Mouse (Mus musculus) stomach, postnatal 0 days (tissue): ENCODE data around the gene Procr. TPM values are rescaled to one million over a fixed set of nuclear protein-coding genes. Genes with fewer than 3 reads are reported as not detected.
"Not testable (repeated sequence)": the region's sequence is repeated elsewhere in the genome, so short reads cannot be mapped to it uniquely, and the experiment has no call there.

Source experiments
- ATAC-seq: fragments of 200-750 bp; cut with Nextera tagmentation; 2 replicates; pipeline ENCODE4 v1.8.0; 2017; ENCODE audit not compliant: low FRiP score, low TSS enrichment
- DNase-seq: peaks from one replicate; pipeline ENCODE4 v3.0.0-alpha.2; 2016; ENCODE audit warnings: low spot score
- H3K27ac ChIP-seq: fragments of 300-500 bp; sonication (generic); replicated peaks from 2 replicates; pipeline ENCODE4 v1.5.1; 2014; ENCODE audit warnings: mild to moderate bottlenecking, control low read depth
- H3K27me3 ChIP-seq: fragments of 300-500 bp; sonication (generic); 2 replicates; pipeline ENCODE4 v1.6.1; 2014; ENCODE audit warnings: low read length; ENCODE audit not compliant: control insufficient read depth, insufficient read depth
- H3K36me3 ChIP-seq: fragments of 300-500 bp; sonication (generic); 2 replicates; pipeline ENCODE4 v1.6.1; 2014; ENCODE audit warnings: low read length, mixed read lengths; ENCODE audit not compliant: control insufficient read depth, insufficient read depth
- H3K4me1 ChIP-seq: fragments of 300-500 bp; sonication (generic); replicated peaks from 2 replicates; pipeline ENCODE4 v1.6.1; 2014; ENCODE audit warnings: antibody characterized with exemption; ENCODE audit not compliant: control insufficient read depth, insufficient read depth
- H3K4me2 ChIP-seq: fragments of 300-500 bp; sonication (generic); replicated peaks from 2 replicates; pipeline ENCODE4 v1.6.1; 2014; ENCODE audit warnings: low read depth, mild to moderate bottlenecking, control low read depth, moderate library complexity
- H3K4me3 ChIP-seq: fragments of 300-500 bp; sonication (generic); 2 replicates; pipeline ENCODE4 v1.5.1; 2014; ENCODE audit warnings: low read depth, low read length, control low read depth
- H3K9ac ChIP-seq: fragments of 300-500 bp; sonication (generic); 2 replicates; pipeline ENCODE4 v1.6.1; 2014; ENCODE audit warnings: mild to moderate bottlenecking, low read length, control low read depth, mixed read lengths
- H3K9me3 ChIP-seq: fragments of 300-500 bp; sonication (generic); 2 replicates; pipeline ENCODE4 v1.6.1; 2016; ENCODE audit warnings: low read length; ENCODE audit not compliant: control insufficient read depth
- CTCF ChIP-seq: IDR thresholded peaks from 2 replicates; pipeline ENCODE4 v1.5.1; 2016; ENCODE audit warnings: antibody characterized with exemption, low read depth, mild to moderate bottlenecking, moderate library complexity
- EP300 ChIP-seq: optimal IDR thresholded peaks from 2 replicates; pipeline ENCODE3; 2016; ENCODE audit warnings: antibody characterized with exemption
- WGBS: fragments of 180-500 bp; shearing (Covaris S2); extraction: QIAGEN DNeasy Blood & Tissue Kit; methylation state at CpG from one replicate; pipeline ENCODE4 v1.1.7; 2014; 5-methylcytosine and 5-hydroxymethylcytosine counted together
- polyA plus RNA-seq: library from polyadenylated mRNA; unstranded; fragments of >200 nt; fragmentation: Nextera tagmentation; extraction: Ambion mirVana; gene quantifications from 2 replicates; pipeline ENCODE4 v1.2.1, GENCODE M21; 2015

The Procr gene
- polyA plus RNA-seq, 1 experiment from 2014 or later: 14.3 TPM

GRCm38 (mm10) chr2:155727764-155728395, 23.0 kb upstream of the Procr start:
- H3K27me3 ChIP-seq: no peaks in the 10 kb centered on the region
- H3K4me1 ChIP-seq: peaks cover 3% of the 10 kb centered on the region; the same call in 1 of the 2 replicates
- H3K4me2 ChIP-seq: peak overlapping the region; percentile 94; the same call in 1 of the 2 replicates
- peak; percentile 60 for DNase-seq
- H3K9me3 ChIP-seq: no peaks in the 10 kb centered on the region
- TF ChIP-seq CTCF (no peak), EP300 (no peak)
- H3K4me3 ChIP-seq: no peak overlapping the region
- H3K9ac ChIP-seq: no peak overlapping the region
- peak; percentile 78 for ATAC-seq
- peak overlapping the region; percentile 58; the same call in 1 of the 2 replicates for H3K27ac ChIP-seq
- peaks cover 3% of the 10 kb centered on the region; the same call in 1 of the 2 replicates for H3K36me3 ChIP-seq
- WGBS: 42% methylated on average over 7 of the region's 7 CpGs

GRCm38 (mm10) chr2:155728742-155729141, 22.2 kb upstream of the Procr start:
- H3K9ac ChIP-seq: peak overlapping the region; percentile 81
- H3K27me3 ChIP-seq: no peaks in the 10 kb centered on the region
- ATAC-seq: no peak; the same call in 1 of the 2 replicates
- H3K4me2 ChIP-seq: peak overlapping the region; percentile 94
- H3K4me3 ChIP-seq: peak overlapping the region; percentile 88
- TF ChIP-seq CTCF (no peak), EP300 (no peak)
- peaks cover 3% of the 10 kb centered on the region; the same call in 1 of the 2 replicates for H3K36me3 ChIP-seq
- WGBS: 5% methylated on average over 15 of the region's 15 CpGs
- H3K9me3 ChIP-seq: no peaks in the 10 kb centered on the region
- H3K4me1 ChIP-seq: peaks cover 3% of the 10 kb centered on the region; the same call in 1 of the 2 replicates
- H3K27ac ChIP-seq: peak overlapping the region; percentile 58
- no peak for DNase-seq

GRCm38 (mm10) chr2:155729158-155729645, 21.7 kb upstream of the Procr start, which contains the start of gene Edem2:
TSS of gene Edem2 (minus strand) at chr2:155729475.
- Histone ChIP-seq H3K9me3 (no peaks in the 10 kb centered on the region), H3K27ac (peak within 1 kb of the TSS; percentile 58), H3K27me3 (no peaks in the 10 kb centered on the region), H3K36me3 (peaks cover 3% of the 10 kb centered on the region; the same call in 1 of the 2 replicates), H3K4me1 (peaks cover 3% of the 10 kb centered on the region; the same call in 1 of the 2 replicates), H3K4me2 (peak within 1 kb of the TSS; percentile 94), H3K9ac (peak within 1 kb of the TSS; percentile 81), H3K4me3 (peak within 1 kb of the TSS; percentile 88)
- under 1% methylated on average over 33 of the region's 33 CpGs for WGBS
- TF ChIP-seq CTCF: no peak; the same call in 1 of the 2 replicates
- ATAC-seq (peak; percentile 85), DNase-seq (peak; percentile 93)

DNA sequence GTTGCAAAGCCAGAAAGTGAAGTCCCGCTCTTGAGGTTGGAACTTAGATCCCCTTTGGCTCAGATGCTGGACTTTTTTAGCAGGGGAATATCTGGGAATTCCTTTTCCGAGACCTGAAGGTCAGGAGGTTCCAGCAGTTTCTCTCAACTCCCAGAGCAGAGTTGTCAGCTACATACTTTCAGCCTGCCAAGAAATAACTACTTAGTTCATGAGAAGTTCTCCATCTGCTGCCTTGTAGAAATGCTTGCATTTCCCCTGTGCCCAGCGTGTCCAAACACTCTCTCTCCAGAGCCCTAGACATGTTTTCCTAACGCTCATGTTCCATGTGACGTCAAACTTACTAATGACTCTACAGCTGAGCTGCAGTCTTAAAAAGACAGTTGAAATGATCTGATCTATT, 15.8 kb upstream of the Procr start:
- Histone ChIP-seq H3K4me2 (no peak overlapping the region), H3K9me3 (no peaks in the 10 kb centered on the region), H3K4me3 (no peak overlapping the region), H3K27ac (0 out of 2 replicates have a peak overlapping the region, but pooled peaks have one; percentile 9), H3K27me3 (no peaks in the 10 kb centered on the region), H3K9ac (no peak overlapping the region), H3K4me1 (no peaks in the 10 kb centered on the region), H3K36me3 (no peaks in the 10 kb centered on the region)
- TF ChIP-seq EP300: no peak
- no peak for TF ChIP-seq CTCF
- WGBS: 41% methylated on average over 5 of the region's 5 CpGs
- no peak for ATAC-seq
- DNase-seq: no peak

GRCm38 (mm10) chr2:155735766-155736165, 15.2 kb upstream of the Procr start, which contains the start of gene Gm17581:
TSS of gene Gm17581 (minus strand) at chr2:155735866.
- not testable (repeated sequence) for H3K4me2 ChIP-seq, H3K9me3 ChIP-seq, ATAC-seq, DNase-seq, H3K27me3 ChIP-seq, H3K36me3 ChIP-seq, H3K4me3 ChIP-seq, H3K4me1 ChIP-seq, H3K9ac ChIP-seq
- WGBS: 82% methylated on average over 5 of the region's 5 CpGs
- 0 out of 2 replicates have a peak within 1 kb of the TSS, but pooled peaks have one; percentile 9 for H3K27ac ChIP-seq

DNA sequence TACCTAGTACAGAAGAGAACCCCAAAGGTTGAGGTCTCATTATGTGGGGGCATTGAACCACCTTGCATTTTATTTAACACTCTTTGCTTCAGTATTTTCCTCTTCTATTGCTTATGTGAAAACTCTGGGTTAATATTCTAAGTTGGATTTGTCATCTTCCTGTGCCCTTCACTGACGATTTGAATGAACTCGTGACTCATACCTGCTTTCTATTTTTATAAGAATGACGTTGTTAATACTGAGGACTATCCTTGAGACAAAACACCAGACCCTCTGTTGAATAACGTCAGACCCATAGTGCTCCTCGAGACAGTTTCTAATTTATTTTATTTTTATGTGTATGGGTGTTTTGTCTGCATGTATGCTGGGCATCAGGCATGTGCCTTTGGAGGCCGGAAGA, 14.0 kb upstream of the Procr start:
- WGBS: 57% methylated on average over 6 of the region's 6 CpGs
- ATAC-seq: no peak
- no peak overlapping the region for H3K27ac ChIP-seq

More for the DNA sequence above, 14.0 kb upstream of the Procr start:
- Histone ChIP-seq H3K9ac (no peak overlapping the region), H3K4me1 (no peaks in the 10 kb centered on the region), H3K4me2 (no peak overlapping the region), H3K36me3 (no peaks in the 10 kb centered on the region), H3K27me3 (no peaks in the 10 kb centered on the region), H3K9me3 (no peaks in the 10 kb centered on the region), H3K4me3 (no peak overlapping the region)
- no peak for DNase-seq
- TF ChIP-seq CTCF (no peak), EP300 (no peak)
